Mouse (Mus musculus) MEL (cell line): Measurements from ENCODE around the gene Nlrp6.

Source experiments
- CTCF ChIP-seq, 3 experiments: IDR thresholded peaks in 2 of 3; conservative IDR thresholded peaks in 1 of 3; 2 replicates each; pipeline ENCODE4 v1.5.1; 2011 to 2012; ENCODE audit warnings: low read length in 3 of 3, low read depth in 2 of 3, mild to moderate bottlenecking in 2 of 3, improper control_type of control experiment in 1 of 3, inconsistent platforms in 1 of 3, mixed read lengths in 1 of 3, moderate library complexity in 1 of 3; ENCODE audit not compliant: control insufficient read depth in 1 of 3, insufficient read depth in 1 of 3, poor library complexity in 1 of 3, severe bottlenecking in 1 of 3
- EP300 ChIP-seq, 2 experiments: IDR thresholded peaks; 2 replicates each; pipeline ENCODE4 v1.6.1; 2011; ENCODE audit warnings: improper control_type of control experiment in 2 of 2, low read length in 2 of 2, low read depth in 1 of 2, mild to moderate bottlenecking in 1 of 2
- GABPA ChIP-seq: IDR thresholded peaks from 2 replicates; pipeline ENCODE4 v1.6.1; 2012; ENCODE audit warnings: low read depth, mild to moderate bottlenecking, inconsistent platforms, low read length, improper control_type of control experiment, moderate library complexity
- GATA1 ChIP-seq: IDR thresholded peaks from 2 replicates; pipeline ENCODE4 v1.6.1; 2011; ENCODE audit warnings: low read depth, low read length, improper control_type of control experiment
- MAFK ChIP-seq: IDR thresholded peaks from 2 replicates; pipeline ENCODE4 v1.6.1; 2011; ENCODE audit warnings: low read depth, mild to moderate bottlenecking, low read length, improper control_type of control experiment, borderline replicate concordance
- MXI1 ChIP-seq: IDR thresholded peaks from 2 replicates; pipeline ENCODE4 v1.6.1; 2011; ENCODE audit warnings: mild to moderate bottlenecking, low read depth, low read length, improper control_type of control experiment
- POLR2A ChIP-seq, 2 experiments: IDR thresholded peaks; 2 replicates each; pipeline ENCODE4 v1.6.1; 2011 to 2012; ENCODE audit warnings: low read length in 2 of 2, mild to moderate bottlenecking in 2 of 2, control low read depth in 1 of 2, improper control_type of control experiment in 1 of 2, low read depth in 1 of 2, moderate library complexity in 1 of 2; ENCODE audit not compliant: control insufficient read depth in 1 of 2, insufficient read depth in 1 of 2, poor library complexity in 1 of 2
- POLR2AphosphoS2 ChIP-seq: IDR thresholded peaks from 2 replicates; pipeline ENCODE4 v1.6.1; 2011; ENCODE audit warnings: low read length, improper control_type of control experiment
- UBTF ChIP-seq: IDR thresholded peaks from 2 replicates; pipeline ENCODE4 v1.6.1; 2012; ENCODE audit warnings: low read depth, mild to moderate bottlenecking, inconsistent platforms, low read length, improper control_type of control experiment, moderate library complexity, borderline replicate concordance; ENCODE audit not compliant: insufficient read depth
- ZC3H11A ChIP-seq: IDR thresholded peaks from 2 replicates; pipeline ENCODE4 v1.6.1; 2012; ENCODE audit warnings: low read depth, mild to moderate bottlenecking, inconsistent platforms, low read length, improper control_type of control experiment

- TF ChIP-seq CTCF (IDR thresholded peaks at IDR 0.05 in 2 of 3, conservative IDR thresholded peaks at IDR 0.05 in 1 of 3; ENCODE audit: control insufficient read depth in 1 of 3, insufficient read depth in 1 of 3, low read depth in 2 of 3, low read length in 3 of 3, poor library complexity in 1 of 3, severe bottlenecking in 1 of 3) = no peak
- TF ChIP-seq MAFK = no peak
- no peak for TF ChIP-seq GATA1
- no peak for TF ChIP-seq ZC3H11A
- no peak for TF ChIP-seq POLR2A (IDR thresholded peaks at IDR 0.05; ENCODE audit: control insufficient read depth in 1 of 2, insufficient read depth in 1 of 2, low read depth in 1 of 2, low read length in 2 of 2, poor library complexity in 1 of 2)
- no peak for TF ChIP-seq UBTF
- TF ChIP-seq POLR2AphosphoS2 = no peak
- no peak for TF ChIP-seq GABPA
- TF ChIP-seq EP300 (IDR thresholded peaks at IDR 0.05; ENCODE audit: low read depth in 1 of 2, low read length in 2 of 2) = no peak
- TF ChIP-seq MXI1 = no peak
Measured at GRCm38 (mm10) chr7:140974940-140975339, 54.2 kb downstream of the Nlrp6 start.
